Mouse (Mus musculus) hindbrain, embryonic 13.5 days (tissue): ENCODE measurements around the gene Cdc27. TPM values are rescaled to one million over a fixed set of nuclear protein-coding genes. Genes with fewer than 3 reads are reported as not detected.

Experiments
- ATAC-seq: fragments of 200-750 bp; cut with Nextera tagmentation; 2 replicates; pipeline ENCODE4 v1.8.0; 2017; ENCODE audit warnings: moderate TSS enrichment; ENCODE audit not compliant: low FRiP score
- H3K27ac ChIP-seq: fragments of 300-500 bp; sonication (generic); 2 replicates; pipeline ENCODE4 v1.5.1; 2015; ENCODE audit warnings: inconsistent platforms, mild to moderate bottlenecking, moderate library complexity
- H3K27me3 ChIP-seq: fragments of 300-500 bp; sonication (generic); 2 replicates; pipeline ENCODE4 v1.6.1; 2015; ENCODE audit warnings: mild to moderate bottlenecking, inconsistent platforms
- H3K36me3 ChIP-seq: fragments of 300-500 bp; sonication (generic); 2 replicates; pipeline ENCODE4 v1.6.1; 2015; ENCODE audit warnings: mild to moderate bottlenecking, inconsistent platforms
- H3K4me1 ChIP-seq: fragments of 300-500 bp; sonication (generic); replicated peaks from 2 replicates; pipeline ENCODE4 v1.6.1; 2015; ENCODE audit warnings: inconsistent platforms
- H3K4me2 ChIP-seq: fragments of 300-500 bp; sonication (generic); 2 replicates; pipeline ENCODE4 v1.6.1; 2015; ENCODE audit warnings: inconsistent platforms, mild to moderate bottlenecking, moderate library complexity
- H3K4me3 ChIP-seq: fragments of 300-500 bp; sonication (generic); 2 replicates; pipeline ENCODE4 v1.5.1; 2015; ENCODE audit warnings: mild to moderate bottlenecking, inconsistent platforms
- H3K9ac ChIP-seq: fragments of 300-500 bp; sonication (generic); 2 replicates; pipeline ENCODE4 v1.6.1; 2015; ENCODE audit warnings: mild to moderate bottlenecking, inconsistent platforms
- H3K9me3 ChIP-seq: fragments of 300-500 bp; sonication (generic); 2 replicates; pipeline ENCODE4 v1.6.1; 2016; ENCODE audit warnings: inconsistent platforms
- WGBS: fragments of 180-500 bp; shearing (Covaris S2); methylation state at CpG from one replicate; pipeline ENCODE4 v1.1.7; 2015; 5-methylcytosine and 5-hydroxymethylcytosine counted together
- polyA plus RNA-seq: library from polyadenylated mRNA; unstranded; fragments of >200 nt; fragmentation: Nextera tagmentation; extraction: Ambion mirVana; gene quantifications from 2 replicates; pipeline ENCODE4 v1.2.1, GENCODE M21; 2015

Cdc27 gene
- polyA plus RNA-seq, 1 experiment from 2014 or later, result 39.6 TPM

- no peak overlapping the region for H3K9ac ChIP-seq
- H3K4me3 ChIP-seq, result no peak overlapping the region
- no peak for ATAC-seq
- peaks cover 20% of the 10 kb centered on the region for H3K4me1 ChIP-seq
- no peaks in the 10 kb centered on the region for H3K27me3 ChIP-seq
- H3K4me2 ChIP-seq, result no peak overlapping the region
- H3K36me3 ChIP-seq, result peaks cover 8% of the 10 kb centered on the region; the same call in 1 of the 2 replicates
- no peak overlapping the region for H3K27ac ChIP-seq
- no peaks in the 10 kb centered on the region for H3K9me3 ChIP-seq
These were observed 88.9 kb downstream of the Cdc27 start for GRCm38 (mm10) chr11:104461551-104461950.

GRCm38 (mm10) chr11:104459671-104460070, 90.7 kb downstream of the Cdc27 start:
- whole genome bisulfite sequencing, result 96% methylated on average over 2 of the region's 2 CpGs
- H3K4me2 ChIP-seq, result no peak overlapping the region

GRCm38 (mm10) chr11:104458507-104458906, 91.9 kb downstream of the Cdc27 start:
- Histone ChIP-seq H3K9me3 (no peaks in the 10 kb centered on the region), H3K27ac (no peak overlapping the region), H3K27me3 (no peaks in the 10 kb centered on the region), H3K4me1 (peaks cover 8% of the 10 kb centered on the region), H3K36me3 (peaks cover 3% of the 10 kb centered on the region; the same call in 1 of the 2 replicates), H3K4me2 (no peak overlapping the region), H3K9ac (no peak overlapping the region), H3K4me3 (no peak overlapping the region)
- ATAC-seq, result no peak
- WGBS, result 73% methylated on average over 2 of the region's 2 CpGs

More at GRCm38 (mm10) chr11:104459671-104460070, 90.7 kb downstream of the Cdc27 start:
- Histone ChIP-seq H3K27ac (no peak overlapping the region), H3K9ac (no peak overlapping the region), H3K4me3 (no peak overlapping the region), H3K36me3 (peaks cover 6% of the 10 kb centered on the region; the same call in 1 of the 2 replicates), H3K9me3 (no peaks in the 10 kb centered on the region), H3K4me1 (peaks cover 18% of the 10 kb centered on the region), H3K27me3 (no peaks in the 10 kb centered on the region)
- no peak for ATAC-seq

Other genes with a start within 250 kb of the Cdc27 start
- 27.9 and 29.8 TPM in 2 replicates for gene Kansl1, start 81.8 kb downstream of the Cdc27 start, polyA plus RNA-seq
- 5.3 and 6.7 TPM in 2 replicates for gene Myl4, start within 50 bp of the Cdc27 start, polyA plus RNA-seq
- gene Itgb3, start 57.4 kb upstream of the Cdc27 start, polyA plus RNA-seq, result 1.9 TPM in 2 replicates
- gene Gm11639, start 135.1 kb upstream of the Cdc27 start, polyA plus RNA-seq, result 0.16 TPM in 1 of 2 replicates, not detected in the other